Mouse (Mus musculus): ENCODE measurements around the gene Olfr520.

Gene Olfr520

DNA sequence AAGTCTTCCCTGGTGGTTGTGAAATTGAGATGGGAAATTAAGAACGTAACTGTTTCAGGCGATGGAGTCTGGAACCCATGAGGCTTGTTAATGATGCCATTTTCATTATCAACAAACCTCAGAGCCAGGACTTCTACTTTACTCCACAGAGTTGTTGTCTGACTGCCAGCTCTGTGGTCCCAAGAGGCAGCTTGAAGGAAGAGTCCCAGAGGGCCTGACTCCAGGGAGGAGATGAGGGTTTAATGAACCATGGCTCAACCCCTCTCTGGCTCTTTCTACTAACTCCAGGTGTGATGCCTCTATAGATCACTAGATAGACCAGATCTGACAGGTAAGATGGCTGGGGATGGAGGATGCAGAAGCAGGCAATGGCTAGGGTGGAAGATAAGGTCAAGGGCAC is at the start of gene Olfr520:
Olfr520 (plus strand) TSS at position 301 of the 400 bp plus-strand sequence.
- TF ChIP-seq GATA4 (IDR thresholded peaks at IDR 0.05; ENCODE audit: insufficient replicate concordance, low read length), result no peak

DNA sequence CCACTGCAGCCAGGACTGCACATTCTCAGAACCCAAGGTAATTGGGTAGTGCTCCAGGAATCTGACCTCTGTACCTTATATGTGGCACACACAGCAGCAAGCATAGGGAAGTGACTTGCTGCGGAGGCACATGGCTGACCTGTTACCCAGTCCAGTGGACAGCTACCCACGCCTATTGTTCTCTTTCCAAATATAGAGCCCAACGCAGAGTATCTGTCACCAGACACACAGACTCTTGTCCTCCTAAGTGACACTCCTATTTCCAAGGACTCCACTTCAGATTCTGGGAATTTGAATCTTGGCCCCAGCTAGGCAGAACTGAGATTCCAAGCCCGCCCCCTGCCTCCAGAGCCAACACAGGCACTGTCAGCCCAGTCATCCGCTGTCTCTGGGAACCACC is 49.3 kb upstream of the Olfr520 start:
- TF ChIP-seq GATA4 (IDR thresholded peaks at IDR 0.05; ENCODE audit: insufficient replicate concordance, low read length), result no peak

GRCm38 (mm10) chr7:99684086-99684485 is 46.0 kb upstream of the Olfr520 start:
- no peak for TF ChIP-seq GATA4 (IDR thresholded peaks at IDR 0.05; ENCODE audit: insufficient replicate concordance, low read length)

GRCm38 (mm10) chr7:99690819-99691218 is 39.3 kb upstream of the Olfr520 start:
- no peak for TF ChIP-seq GATA4 (IDR thresholded peaks at IDR 0.05; ENCODE audit: insufficient replicate concordance, low read length)

- TF ChIP-seq GATA4 (IDR thresholded peaks at IDR 0.05; ENCODE audit: insufficient replicate concordance, low read length), result no peak
Measured at GRCm38 (mm10) chr7:99692396-99692795, 37.7 kb upstream of the Olfr520 start.

- no peak for TF ChIP-seq GATA4 (IDR thresholded peaks at IDR 0.05; ENCODE audit: insufficient replicate concordance, low read length)
Measured at GRCm38 (mm10) chr7:99693387-99693786, 36.7 kb upstream of the Olfr520 start.

DNA sequence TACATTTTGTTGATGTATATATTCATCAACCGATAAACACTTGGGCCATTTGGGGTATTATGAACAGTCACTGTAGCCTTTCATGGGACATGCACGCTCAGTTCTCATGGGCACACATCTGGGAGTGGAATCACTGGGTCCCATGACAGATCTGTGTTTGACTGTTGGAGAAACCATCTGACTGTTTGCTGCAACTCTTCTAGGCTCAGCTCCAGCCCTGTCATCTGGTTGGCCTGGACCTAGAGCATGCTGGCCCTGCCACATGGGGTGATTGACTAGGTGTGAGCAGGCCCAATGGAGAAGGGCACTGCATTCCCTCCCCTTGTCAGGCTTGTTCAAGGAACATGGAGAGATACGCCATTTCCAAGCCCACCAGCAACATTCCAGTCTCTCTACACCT is 36.1 kb upstream of the Olfr520 start:
- TF ChIP-seq GATA4 (IDR thresholded peaks at IDR 0.05; ENCODE audit: insufficient replicate concordance, low read length), result no peak

DNA sequence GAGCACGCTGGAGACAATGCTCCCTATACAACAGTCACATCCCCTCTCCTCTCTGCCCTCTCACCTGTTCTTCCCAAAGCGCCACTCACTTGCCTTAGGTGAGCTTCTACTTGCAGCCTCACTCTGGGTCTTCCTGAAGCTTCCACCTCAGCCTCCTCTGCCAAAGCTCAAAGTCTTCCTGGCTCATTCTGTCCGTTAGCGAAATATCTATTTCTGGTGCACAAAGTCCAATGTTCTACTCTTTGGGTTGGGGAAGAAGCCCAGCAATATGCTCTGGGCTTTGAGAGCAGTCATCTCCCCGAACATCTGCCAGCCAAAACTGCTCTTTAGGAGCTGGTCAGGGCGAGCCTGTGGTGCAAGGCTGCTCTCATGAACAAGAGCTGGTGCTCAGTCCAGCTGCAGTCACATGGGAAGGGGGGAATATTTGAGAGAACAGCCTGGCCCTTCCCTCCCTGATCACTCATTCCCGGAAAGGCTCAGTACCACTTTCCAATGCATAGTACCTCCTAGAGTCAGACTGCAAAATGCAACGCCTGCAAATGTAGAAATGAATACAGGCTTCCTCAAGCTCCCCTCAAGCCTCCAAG is 34.5 kb upstream of the Olfr520 start:
- TF ChIP-seq GATA4 (IDR thresholded peaks at IDR 0.05; ENCODE audit: insufficient replicate concordance, low read length), result no peak

DNA sequence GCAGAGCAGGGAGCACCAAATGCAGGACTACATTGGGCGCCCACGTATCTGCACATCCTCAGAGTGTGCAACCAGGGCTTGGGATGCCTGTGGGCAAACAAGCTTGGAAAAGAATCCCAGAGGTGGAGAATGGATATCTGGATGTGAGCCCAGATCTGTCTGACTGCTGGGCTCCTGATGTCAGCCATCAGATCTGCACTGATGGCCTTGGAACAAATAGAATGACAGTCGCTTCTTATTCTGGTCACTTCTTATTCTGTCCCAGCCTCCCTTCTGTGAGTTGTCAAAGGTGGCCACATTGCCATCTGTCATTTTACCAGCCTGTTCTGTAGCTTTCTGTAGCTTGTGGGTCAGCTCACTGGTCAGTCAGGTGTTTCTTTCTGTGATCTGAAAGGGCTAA is 31.5 kb upstream of the Olfr520 start:
- no peak for TF ChIP-seq GATA4 (IDR thresholded peaks at IDR 0.05; ENCODE audit: insufficient replicate concordance, low read length)

- TF ChIP-seq GATA4 (IDR thresholded peaks at IDR 0.05; ENCODE audit: insufficient replicate concordance, low read length), result no peak
Measured at GRCm38 (mm10) chr7:99699106-99699505, 31.0 kb upstream of the Olfr520 start.

DNA sequence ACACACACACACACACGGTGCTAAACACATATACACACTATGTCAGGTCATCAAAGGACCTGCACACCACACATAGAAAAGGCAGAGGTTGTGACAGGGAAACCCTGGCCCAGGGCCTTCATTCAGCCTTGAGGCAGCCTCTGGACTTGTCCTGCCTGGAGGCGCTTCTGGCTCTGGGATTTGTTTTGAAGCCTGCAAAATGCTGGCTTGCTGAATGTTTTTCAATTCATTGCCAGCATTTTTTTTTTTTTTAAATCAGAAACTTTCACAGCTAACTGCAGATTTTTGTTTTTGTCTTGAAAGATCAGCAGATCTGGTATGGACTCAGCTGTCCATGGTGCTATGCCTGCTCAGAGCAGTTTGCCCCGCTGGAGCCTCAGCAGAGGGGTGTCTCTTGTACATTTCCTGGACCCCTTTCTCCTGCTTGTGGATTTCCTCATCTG is 30.3 kb upstream of the Olfr520 start:
- no peak for TF ChIP-seq GATA4 (IDR thresholded peaks at IDR 0.05; ENCODE audit: insufficient replicate concordance, low read length)

GRCm38 (mm10) chr7:99700641-99701040 is 29.4 kb upstream of the Olfr520 start:
- no peak for TF ChIP-seq GATA4 (IDR thresholded peaks at IDR 0.05; ENCODE audit: insufficient replicate concordance, low read length)

DNA sequence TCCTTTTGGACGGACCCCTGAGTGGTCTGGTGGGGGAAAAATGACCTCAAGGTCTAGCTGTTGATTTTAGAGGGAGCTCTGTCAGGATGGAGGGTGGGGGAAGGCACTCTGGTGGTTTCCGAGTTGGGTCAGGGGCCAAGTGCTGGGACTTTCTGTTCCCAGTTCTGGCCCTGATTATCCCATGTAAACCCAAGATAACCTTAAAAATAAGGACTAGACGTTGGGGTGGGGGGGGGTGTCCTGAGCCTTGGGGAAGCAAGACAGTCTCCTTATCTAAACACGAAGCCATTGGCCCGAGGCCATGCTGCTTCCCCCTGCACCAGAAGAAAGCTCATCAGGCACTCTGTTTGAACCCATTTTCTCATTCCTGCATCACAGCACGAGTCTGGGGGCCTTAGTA is 27.9 kb upstream of the Olfr520 start:
- peak; percentile 97 for TF ChIP-seq GATA4 (IDR thresholded peaks at IDR 0.05; ENCODE audit: insufficient replicate concordance, low read length)

- no peak for TF ChIP-seq GATA4 (IDR thresholded peaks at IDR 0.05; ENCODE audit: insufficient replicate concordance, low read length)
Measured at GRCm38 (mm10) chr7:99704736-99705519, 25.1 kb upstream of the Olfr520 start.

DNA sequence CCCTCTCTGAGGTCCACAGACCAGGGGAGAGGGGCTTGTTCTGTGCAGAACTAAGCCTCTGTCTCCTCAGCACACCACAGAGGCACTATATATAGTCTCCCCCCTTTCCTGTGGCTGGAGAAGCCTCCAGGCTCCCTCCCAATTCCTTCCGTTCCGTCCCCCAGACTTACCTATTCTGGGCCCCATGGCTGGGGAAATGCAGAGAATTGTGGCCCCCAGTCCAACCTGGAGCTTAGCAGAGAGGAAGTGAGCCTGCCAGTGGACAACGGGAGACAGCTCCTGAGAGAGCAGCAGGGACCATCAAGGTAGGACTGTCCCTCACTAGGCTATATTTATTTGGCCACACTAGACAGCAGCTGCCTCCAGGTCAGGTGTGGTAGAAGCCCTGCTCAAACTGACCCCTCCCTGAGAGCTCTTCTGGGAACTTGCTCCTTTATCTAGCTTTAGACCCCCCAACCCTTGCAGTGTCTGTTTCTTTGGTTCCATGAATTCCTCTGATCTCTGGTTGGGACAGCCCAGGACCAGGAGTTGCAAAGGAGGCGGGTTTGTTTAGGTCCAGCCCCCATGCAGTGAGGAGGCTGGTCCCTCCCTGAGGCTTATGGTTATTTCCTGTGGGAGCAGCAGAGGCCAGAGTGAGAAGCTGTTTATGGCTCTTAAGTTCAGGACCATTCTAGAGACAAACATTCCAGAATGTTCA is 23.6 kb upstream of the Olfr520 start:
- TF ChIP-seq GATA4 (IDR thresholded peaks at IDR 0.05; ENCODE audit: insufficient replicate concordance, low read length), result no peak

DNA sequence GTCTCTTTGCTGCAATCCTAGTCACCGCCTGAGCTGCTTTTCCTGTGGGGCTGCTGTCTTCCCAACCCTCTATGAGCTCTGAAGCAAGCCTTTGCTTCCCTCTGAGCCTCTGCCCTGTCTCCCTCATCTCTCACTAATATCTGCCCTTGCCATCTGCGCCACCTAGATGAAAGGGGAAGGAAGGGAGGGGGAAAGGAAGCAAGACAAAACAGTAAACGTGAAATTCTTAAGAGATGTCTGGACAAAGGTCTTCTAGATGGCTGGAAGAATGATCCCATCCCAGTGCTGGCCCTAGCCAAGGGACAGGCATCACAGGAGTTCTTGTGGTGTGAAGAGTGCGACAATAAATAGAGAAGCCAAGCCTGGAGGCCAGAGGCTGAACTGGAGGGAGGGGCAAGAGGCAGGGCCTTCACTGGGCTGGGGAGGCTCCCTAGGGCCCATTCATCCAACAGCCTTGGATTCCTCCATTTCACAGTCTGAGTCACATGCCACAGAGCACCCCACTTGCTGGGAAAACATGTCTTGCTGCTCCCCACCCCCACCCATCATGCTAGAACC is 23.0 kb upstream of the Olfr520 start:
- no peak for TF ChIP-seq GATA4 (IDR thresholded peaks at IDR 0.05; ENCODE audit: insufficient replicate concordance, low read length)
